Mouse (Mus musculus): ENCODE measurements around the gene Dctn3. TPM values are rescaled to one million over a fixed set of nuclear protein-coding genes. Genes with fewer than 3 reads are reported as not detected.
"Not testable (repeated sequence)": the region's sequence is repeated elsewhere in the genome, so short reads cannot be mapped to it uniquely, and the experiment has no call there.

Gene Dctn3
- total RNA-seq, 2 experiments from 2014 or later = 77.5 to 86.9 TPM

DNA sequence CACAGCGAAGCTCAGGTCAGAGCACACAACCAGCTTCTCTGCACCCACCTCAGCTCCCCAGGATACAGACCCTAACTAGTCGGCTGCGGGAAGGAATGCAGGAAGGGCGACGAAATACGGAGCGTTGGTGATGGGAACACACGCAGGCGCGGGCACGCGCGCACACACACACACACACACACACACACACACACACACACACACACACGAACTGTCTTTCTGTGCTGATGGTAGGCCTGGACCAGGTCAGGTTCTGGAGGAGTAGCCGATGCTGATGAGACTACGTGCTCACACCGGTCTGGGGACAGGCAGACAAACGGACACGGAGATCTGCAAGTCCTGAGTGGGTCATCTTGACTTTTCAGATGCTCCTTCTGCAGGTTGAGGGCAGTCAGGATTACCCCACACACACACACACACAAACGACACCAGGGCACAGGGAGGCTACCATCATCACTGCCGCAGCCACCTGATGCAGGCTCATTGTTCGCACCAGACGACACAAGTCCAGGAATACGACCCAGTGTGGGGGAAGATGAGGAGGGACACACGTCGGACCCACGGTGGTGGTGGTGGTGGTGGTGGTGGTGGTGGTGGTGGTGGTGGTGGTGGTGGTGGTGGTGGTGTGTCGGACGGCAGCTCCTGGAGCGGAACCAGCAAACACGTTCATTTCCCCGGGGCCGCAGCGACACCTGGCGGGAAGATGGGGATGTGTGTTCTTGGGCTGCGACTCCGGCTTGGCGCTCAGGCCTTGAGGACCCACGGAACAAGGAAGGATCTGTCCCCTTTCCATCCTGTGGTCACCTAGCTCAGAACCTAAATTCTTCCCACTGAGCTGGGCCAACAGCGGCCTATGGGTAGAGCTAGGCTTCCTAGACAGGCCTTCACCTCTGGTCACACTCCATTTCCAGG, 25.8 kb downstream of the Dctn3 start, which contains the start of gene Cntfr:
TSS of gene Cntfr (minus strand) at position 160 of the 912 bp plus-strand sequence.
- DNase-seq = peak; percentile 90

DNA sequence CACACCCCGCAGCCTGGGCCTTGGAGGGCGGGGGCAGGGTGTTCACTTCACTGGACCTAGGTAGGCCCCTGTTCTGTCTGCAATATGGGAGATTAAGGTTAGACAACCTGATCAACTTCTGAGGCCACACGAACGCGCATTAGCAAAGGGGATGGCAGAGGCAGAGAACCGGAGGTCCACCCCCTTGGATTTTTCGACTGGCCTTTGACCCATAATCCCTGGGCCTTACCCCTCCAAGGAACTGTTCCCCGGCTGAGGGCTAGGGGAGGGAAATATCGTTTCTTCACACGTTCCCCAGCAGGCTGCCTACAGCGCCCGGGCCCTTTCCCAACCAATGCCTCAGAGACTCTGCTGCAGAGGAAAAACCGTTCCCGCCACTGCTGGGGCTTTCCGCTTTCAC, 26.5 kb downstream of the Dctn3 start:
- not testable (repeated sequence) for DNase-seq

DNA sequence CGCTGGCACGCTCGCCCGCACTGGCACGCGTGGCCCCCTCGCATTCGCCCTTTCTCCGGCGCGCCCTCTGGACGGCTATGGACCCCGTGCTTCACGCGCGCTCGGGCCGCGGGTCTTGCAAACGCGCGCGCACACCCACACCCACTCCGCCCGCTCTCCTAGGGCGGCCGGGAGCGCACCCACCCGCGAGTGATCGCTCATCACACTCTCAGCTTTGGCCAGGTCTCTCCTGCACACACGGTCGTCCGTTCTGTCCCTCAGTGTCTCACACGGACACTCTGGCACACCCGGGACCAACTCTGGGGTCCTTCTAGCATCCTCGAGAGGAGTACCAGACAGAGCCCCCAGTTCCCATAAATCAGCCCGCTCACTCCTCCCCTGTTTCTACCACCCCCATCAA, 27.2 kb downstream of the Dctn3 start:
- not testable (repeated sequence) for DNase-seq

DNA sequence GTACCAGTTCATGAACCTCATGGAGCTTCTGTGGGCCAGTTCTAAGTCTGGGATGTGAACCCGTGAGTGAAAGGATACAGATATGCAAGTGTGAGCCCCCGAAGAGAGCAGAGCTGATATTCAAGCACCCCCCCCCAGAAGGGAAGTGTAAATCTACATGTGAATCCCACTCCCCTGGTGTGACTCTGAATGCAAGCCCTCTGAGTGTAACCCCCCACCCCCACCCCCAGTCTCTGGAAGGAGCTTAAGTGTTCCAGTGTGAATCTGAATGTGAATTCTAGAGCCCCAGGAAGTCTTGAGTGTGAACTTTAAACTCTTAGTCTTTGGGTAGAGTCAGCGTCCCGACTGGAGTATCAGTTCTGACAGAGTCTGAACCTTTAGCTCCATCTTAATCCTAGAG, 29.5 kb downstream of the Dctn3 start:
- DNase-seq = not testable (repeated sequence)

DNA sequence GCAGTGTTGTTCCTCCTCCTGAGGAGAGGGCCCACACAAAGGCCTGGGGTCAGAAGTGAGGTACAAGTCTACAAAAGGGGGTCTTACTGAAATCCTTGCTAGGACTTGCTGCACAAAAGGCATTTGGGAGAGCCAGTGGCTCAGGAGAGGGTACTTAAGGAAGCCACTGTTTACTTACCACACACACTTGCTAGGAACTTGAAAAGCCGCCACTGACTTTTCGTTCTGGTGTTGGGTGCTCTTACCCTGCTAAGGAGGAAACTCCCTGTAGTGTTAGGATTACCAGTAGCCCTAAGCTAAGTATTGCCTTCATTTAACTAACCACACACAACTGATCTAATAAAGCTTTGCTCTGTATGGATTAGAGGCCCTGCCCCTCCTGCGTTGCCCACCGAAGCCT, 33.0 kb downstream of the Dctn3 start:
- not testable (repeated sequence) for DNase-seq

DNA sequence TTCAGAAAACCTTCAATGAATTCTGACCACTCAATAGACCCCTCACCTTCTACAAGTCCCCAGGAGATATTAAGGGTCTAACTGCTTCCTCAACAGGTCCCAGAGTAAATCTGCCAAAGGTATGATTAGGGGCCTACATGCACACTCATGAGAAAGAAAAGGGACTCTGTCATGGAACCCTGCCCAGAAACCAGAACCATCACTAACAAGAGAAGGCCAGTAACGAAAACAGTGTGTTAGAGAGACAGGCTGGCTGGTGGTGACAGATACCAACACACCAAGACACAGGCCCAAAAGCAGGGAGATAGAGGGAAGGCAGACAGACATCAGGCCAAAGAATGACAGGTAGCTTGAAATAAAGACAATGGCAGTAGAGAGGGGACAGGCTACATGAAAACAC, 34.4 kb downstream of the Dctn3 start:
- not testable (repeated sequence) for DNase-seq

DNA sequence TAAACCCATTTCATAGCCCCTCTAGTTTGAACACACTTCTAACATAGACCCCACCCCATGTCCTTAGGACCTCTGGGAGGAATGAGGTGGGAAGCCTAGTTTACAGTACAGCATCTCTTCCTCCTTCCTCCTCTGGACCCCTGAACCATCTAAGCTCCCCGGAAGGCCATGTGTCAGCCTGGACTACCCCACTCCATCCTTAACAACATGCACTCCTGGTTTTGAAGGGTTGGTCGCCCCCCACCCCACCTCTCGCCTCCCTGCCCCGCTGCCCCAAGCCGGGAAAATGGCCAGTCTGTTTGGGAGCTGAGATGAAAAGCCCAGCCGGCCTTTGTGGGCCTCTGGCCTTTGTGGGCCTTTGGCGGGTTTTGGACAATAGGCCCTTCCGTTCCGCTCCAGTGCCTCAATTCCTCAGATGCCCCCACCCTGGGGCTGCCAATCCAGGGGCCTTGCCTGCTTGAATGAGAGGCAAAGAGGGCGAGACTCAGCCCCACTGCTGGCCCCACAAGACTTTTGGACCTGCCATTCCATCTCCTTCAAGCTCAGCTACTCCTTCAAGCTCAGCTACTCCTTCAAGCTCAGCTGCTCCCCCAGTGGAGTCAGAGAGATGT, 37.0 kb downstream of the Dctn3 start:
- not testable (repeated sequence) for DNase-seq

DNA sequence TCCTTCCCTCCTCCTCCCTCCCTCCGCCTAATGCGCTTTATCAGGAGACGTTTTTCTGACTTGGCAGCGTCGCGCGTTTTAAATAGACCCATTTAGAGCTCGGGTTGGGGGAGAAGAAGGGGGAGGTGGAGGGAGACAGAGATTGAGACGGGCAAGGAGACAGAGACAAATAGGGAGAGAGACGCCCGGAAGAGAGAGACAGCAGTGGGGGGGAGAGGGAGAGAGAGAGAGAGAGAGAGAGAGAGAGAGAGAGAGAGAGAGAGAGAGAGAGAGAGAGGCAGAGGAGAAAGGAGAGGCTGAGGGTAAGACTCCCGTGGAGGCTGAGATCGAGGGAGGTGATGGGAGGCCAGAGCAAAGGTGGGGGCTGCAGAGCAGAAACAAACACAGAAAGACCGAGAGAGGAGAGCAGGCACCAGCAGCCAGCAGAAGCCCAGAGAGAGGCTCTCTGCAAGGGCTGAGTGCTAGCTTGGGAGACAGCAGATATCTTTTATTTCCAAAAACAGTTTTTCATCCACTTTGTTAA, 38.0 kb downstream of the Dctn3 start:
- not testable (repeated sequence) for DNase-seq

DNA sequence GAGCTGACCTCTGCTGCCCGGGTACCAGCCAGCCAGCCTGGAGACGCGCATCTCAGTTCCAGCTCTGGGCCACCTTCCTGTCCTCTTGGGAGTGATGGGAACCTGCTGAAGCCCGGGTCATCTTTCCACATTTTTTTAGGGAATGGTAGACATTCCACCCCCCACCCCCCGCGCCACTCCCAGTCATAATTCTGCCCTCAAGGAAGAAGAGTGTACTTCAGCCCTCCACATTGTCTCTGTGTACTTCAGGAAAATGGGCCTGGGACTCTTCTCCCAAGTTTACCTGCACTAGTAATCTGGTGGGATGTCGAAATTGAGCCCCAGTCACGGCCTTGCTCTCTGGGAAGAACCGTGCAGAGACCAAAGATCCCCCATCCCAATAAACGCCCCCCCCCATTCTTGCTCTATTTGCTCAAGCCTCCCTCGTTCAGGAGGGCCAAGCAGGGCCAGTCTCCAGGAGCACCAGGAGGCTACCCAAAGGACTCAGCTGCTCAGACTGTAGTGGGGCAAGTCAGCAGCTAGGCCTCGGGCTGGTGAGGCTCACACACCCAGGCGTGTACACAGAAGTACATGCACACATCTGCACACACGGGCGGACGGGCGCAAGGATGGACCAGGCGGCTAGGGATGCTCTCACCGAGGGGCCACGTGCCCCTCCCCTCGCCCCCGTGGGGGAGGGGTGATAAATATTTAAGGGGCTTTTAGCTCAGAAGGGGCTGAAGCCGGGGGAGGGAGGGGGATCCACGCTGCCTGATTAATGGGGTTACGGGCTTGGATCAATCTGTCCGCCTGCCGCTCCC, 38.6 kb downstream of the Dctn3 start:
- not testable (repeated sequence) for DNase-seq

DNA sequence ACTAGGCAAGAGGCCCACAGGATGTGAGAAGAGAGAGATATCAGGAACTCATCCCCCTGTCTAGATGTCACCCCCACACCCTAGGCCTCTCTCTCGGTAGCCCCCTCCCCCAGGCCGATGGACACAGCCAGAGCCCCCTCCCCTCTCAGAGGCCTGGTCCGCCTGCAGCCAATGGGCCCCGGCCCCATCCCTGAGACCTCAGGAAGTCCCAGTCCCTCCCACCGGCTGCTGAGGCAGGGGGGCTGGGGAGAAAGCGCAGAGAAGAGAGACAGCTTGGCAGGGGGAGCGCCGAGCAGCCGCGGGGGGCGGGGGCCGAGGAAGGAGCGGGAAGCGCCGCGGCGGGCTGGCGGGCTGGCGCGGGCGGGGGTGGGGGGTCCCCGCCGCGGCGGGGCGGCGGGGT, 39.7 kb downstream of the Dctn3 start:
- not testable (repeated sequence) for DNase-seq

DNA sequence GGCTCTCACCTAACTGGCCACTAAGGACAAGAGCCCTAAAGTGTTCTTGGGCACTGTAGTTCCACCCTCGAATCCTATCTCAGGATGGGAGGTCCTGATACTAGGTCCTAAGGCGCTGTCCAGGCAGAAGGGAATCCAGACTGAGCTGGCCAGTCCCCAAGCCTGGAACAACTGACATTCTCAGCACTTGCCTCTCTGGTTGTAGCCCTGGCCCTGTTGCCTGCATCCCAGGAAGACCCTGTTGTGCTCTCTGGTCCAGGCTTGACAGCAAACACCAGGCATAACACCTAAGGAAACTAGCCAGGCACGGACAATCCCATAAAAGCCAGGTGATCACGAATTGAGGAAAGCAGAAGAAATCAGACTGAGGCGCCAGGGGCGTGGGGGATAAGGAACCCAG, 40.2 kb downstream of the Dctn3 start:
- DNase-seq = no peak

DNA sequence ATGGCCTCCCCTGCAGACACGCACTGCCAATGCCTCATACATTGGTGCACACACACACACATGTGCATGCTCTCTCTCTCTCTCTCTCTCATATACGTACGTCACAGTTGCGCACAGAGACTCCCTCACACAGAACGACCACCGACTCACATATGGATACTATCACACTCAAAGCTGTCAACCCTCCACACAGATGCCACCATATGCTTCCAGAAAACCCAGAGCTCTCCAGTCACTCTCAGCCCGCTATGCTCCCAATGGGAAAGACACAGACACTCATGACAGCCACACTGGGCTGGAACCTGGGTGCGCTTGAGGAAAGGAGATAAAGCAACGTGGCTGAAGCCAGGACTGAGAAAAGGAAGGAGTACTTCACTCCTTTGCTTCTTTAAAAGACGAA, 41.0 kb downstream of the Dctn3 start:
- no peak for DNase-seq

DNA sequence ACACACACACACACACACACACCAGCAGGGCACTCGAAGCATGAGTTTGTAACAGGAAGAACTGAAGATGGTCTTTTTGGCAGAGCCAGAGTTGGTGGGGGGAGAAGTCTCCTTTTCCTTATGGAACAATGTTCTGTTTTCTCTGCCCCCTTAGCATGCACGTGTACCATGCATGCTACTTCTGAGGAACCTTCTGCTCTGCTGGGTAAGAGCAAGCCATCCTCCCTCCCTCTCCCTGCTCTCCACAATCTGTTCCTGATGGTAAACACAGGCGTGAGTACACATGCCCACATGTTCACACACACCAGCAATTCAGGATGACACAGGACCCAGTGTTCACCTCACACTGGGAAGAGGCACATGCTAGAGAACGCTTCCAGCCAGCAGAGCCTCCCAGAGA, 41.8 kb downstream of the Dctn3 start:
- DNase-seq = no peak

DNA sequence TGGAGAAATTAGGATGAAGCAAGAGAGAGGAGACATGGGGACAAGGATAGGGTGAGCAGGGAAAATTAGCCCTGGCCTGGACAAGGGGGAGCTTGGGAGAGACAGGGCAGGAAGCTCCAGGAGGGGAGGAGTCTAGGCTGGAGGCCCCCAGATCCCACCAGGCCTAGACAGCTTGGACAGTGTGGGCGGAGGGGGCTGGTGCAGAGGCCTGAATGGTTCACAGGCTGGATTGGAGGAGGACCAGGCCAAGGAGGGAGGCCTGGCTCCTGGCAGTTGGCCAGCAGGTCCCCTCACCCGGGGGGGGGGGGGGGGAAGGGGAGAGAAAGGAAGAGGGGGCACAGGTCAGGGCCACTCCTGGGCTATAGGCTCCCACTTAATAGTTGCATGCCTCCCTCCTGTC, 43.7 kb downstream of the Dctn3 start:
- no peak for DNase-seq

DNA sequence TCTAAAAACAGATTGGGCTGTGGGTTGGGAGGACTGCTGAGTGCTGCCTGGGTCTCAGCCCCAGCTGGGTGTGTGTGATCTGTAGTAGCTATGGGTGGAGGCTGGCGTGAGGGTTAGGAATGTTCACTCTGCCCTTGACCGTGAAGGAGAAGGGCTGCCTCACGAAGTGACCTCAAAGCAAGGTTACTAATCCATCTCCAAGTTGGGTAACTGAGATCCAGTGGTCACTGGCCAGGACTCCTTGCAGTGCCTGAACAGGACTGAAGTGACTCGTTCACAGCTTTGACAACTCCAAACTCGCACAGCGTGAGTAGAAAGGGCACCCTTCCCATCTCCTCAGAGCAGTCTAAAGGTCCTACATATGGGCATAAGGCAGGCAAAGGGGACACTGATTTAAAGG, 44.1 kb downstream of the Dctn3 start:
- DNase-seq = no peak

DNA sequence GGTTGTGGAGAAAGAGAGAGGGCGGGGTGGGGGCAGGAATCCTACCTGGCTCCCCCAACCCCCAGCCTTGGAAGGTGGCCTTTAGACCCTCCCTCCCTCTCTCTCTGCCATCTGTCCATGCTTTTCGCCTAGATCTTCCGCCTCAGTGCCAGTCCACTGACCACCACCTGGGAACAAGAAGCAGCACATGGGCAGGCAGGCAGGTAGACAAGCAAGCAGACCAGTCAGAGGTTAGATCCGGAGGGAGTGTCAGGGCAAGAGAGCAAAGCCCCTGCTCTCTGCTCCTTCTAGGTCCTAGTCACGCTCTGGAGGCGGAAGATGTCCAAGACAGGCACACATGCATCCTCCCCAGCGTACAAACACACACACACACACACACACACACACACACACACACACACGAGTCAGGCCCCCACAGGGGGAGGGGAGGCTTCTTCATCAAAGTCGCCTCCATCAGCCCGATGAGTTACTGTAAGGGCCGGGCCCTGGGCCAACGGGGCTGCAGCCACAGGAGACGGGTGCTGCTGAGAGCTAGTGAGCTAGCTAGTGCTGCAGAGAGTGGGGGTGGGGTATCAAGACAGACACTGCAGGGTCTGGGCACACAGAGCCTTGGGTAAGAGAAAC, 45.9 kb downstream of the Dctn3 start:
- DNase-seq = peak; percentile 66

DNA sequence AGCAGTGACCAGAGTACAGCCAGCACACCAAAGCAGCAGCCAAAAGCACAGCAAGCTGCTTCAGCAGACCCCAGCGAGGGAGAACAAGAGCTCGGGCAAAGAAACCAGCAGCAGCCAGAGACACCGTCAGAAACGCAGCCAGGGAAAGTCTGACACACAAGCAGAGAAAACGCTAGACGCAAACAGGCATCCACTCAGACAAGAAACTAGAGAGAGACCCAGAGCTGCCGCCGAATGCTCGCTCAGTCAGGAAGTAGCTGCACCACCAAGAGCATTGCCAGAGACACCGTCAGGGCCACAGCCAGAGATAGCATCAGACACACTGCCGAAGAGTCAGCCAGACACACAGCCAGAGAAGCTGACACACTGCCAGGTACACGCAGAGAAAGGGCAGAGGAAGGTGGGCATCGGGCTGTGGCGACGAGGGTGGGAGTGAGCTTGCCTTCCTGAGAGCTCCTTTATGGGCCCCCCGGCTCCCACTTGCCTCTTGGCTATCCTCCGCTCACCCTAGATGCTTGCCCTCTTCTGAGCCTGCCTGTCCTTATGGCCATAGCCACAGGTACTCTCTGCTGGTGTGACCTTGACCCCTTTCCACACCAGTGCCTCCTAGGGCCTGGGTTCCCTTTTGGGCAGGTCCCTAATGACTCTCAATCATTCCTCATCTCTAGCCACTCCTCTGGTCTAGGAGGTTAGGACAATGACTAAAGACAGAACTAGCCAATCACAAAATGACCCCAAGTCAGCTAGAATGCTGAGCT, 46.5 kb downstream of the Dctn3 start:
- DNase-seq = no peak

DNA sequence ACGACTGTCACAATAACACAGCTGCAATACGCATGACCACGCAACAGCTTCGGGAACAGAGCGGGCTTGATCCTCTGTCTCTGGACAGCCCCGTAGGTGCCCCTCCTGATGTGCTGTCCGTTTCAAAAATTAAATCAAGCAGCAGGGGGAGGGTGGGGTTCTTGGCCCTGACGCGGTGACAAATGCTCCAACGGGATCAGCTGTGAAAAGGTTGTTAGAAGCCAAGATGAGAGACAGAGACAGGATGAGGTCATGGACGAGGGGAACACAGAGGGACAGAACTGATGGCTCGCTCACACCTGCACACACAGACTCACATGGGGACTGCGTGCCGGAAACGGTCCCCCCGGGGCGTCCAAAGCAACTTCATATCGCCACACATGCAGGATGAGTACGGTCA, 49.8 kb downstream of the Dctn3 start:
- DNase-seq = no peak

DNA sequence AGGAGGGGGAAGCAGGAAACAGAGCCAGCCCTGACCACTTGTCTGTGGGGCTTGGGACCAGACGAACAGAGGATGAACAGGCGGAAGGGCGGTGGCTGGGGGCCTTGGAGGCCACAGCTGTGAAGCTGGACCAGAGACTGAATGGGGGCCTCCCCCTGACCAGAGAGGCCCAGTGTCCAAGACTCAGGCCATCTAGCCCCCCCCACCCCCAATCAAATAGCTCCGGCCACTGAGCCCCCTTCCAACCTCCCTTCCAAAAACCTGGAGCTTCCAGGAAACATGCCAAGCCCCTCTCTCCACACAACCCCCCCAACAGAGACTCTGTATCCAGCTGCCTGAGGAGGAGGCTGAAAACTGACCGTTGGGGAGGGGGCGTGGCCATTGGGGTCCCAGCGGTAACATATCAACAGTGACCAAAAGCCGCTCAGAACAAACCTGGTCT, 50.4 kb downstream of the Dctn3 start:
- no peak for DNase-seq

DNA sequence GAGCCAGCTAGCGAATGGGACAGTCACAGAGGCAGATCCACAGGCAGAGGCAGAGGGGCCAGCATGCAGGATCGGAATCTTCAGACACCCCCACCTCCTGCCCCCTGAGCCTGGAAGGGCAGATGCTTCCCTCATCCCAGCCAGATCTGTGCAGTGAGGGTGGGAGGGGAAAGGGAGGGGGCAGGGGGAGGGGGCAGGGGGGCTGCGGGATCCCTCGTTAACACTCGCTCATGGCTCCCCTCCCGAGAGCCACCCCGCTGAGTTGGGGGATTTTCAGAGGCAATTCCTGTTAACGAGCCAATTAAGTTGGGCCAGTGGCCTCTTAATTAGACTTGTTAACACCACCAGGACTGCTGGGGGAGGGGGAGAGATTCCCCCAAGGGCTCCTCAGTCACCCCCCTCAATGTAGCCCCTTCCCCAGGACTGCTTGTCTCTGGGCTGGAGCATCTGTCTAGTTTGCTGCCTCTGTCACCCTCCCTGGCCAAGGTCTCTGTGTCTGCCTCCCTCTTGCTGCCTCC, 50.9 kb downstream of the Dctn3 start:
- no peak for DNase-seq

DNA sequence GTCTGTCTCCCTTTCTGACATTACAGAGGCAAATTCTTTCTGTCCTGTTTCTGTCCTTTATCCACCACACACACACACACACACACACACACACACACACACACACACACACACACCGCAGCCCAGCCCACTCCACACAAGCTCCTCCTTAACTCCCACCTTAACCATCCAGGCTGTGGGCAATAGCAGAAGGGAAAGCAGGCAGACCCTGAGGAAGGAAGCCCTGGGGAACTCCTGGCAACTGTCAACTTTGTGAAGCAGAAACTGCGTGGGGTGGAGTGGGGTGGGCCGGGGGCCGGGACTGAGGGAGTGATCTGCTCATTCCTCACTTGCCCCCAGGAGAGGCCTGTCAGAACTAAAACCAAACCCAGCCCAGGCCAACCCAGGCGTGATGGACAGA, 51.5 kb downstream of the Dctn3 start:
- no peak for DNase-seq

All from heart, postnatal 4 days (tissue).